Mouse (Mus musculus) lung, adult 2 months (tissue): ENCODE data around the gene Rnf130. TPM values are rescaled to one million over a fixed set of nuclear protein-coding genes. Genes with fewer than 3 reads are reported as not detected.
A peak's percentile ranks its signal among the peaks of the same experiment; 100 is the strongest.
"Not testable (repeated sequence)": the region's sequence is repeated elsewhere in the genome, so short reads cannot be mapped to it uniquely, and the experiment has no call there.

ENCODE experiments used
- DNase-seq: peaks from one replicate; pipeline ENCODE4 v3.0.0; 2022
- H3K4me1 ChIP-seq: fragments of 200-500 bp; 2 replicates; pipeline ENCODE4 v1.6.1; 2011; ENCODE audit warnings: low read length; ENCODE audit not compliant: control insufficient read depth, insufficient read depth
- H3K4me3 ChIP-seq: fragments of 200-500 bp; replicated peaks from 2 replicates; pipeline ENCODE3; 2011; ENCODE audit warnings: low read depth, mild to moderate bottlenecking, control low read depth, low read length; ENCODE audit errors: extremely low read depth
- CTCF ChIP-seq: fragments of 200-500 bp; IDR thresholded peaks from 2 replicates; pipeline ENCODE4 v1.5.1; 2011; ENCODE audit warnings: mild to moderate bottlenecking, low read length, control low read depth; ENCODE audit not compliant: insufficient read depth
- POLR2A ChIP-seq: fragments of 200-500 bp; IDR thresholded peaks from 2 replicates; pipeline ENCODE4 v1.6.1; 2011; ENCODE audit warnings: low read depth, mild to moderate bottlenecking, control low read depth, low read length, borderline replicate concordance; ENCODE audit errors: extremely low read depth
- WGBS: fragments of 180-500 bp; shearing (Covaris S2); methylation state at CpG from one replicate; pipeline ENCODE4 v1.1.7; 2018; 5-methylcytosine and 5-hydroxymethylcytosine counted together
- polyA plus RNA-seq: library from polyadenylated mRNA; depleted of rRNA; stranded (reverse); fragments of >200 nt; gene quantifications from 2 replicates; pipeline ENCODE4 v1.2.3, GENCODE M21; 2012

Gene Rnf130
- polyA plus RNA-seq, 1 experiment, result 38.9 TPM

- no peak for DNase-seq
Observed at GRCm38 (mm10) chr11:50098961-50099481, 73.9 kb downstream of the Rnf130 start.

GRCm38 (mm10) chr11:50099692-50100091 lies 74.5 kb downstream of the Rnf130 start:
- TF ChIP-seq CTCF, result no peak
- TF ChIP-seq POLR2A, result no peak
- H3K4me3 ChIP-seq, result no peak overlapping the region
- H3K4me1 ChIP-seq, result no peaks in the 10 kb centered on the region; the same call in 1 of the 2 replicates
- 43% methylated on average over 2 of the region's 2 CpGs for WGBS
- no peak for DNase-seq

More at GRCm38 (mm10) chr11:50098961-50099481, 73.9 kb downstream of the Rnf130 start:
- no peaks in the 10 kb centered on the region; the same call in 1 of the 2 replicates for H3K4me1 ChIP-seq
- no peak for TF ChIP-seq CTCF
- no peak for TF ChIP-seq POLR2A
- WGBS, result 60% methylated on average over 8 of the region's 8 CpGs
- H3K4me3 ChIP-seq, result no peak overlapping the region

- WGBS, result 72% methylated on average over 2 of the region's 2 CpGs
- Histone ChIP-seq H3K4me1 (no peaks in the 10 kb centered on the region; the same call in 1 of the 2 replicates), H3K4me3 (no peak overlapping the region)
- DNase-seq, result no peak
- TF ChIP-seq CTCF (no peak), POLR2A (no peak)
Observed at GRCm38 (mm10) chr11:50100548-50101307, 75.6 kb downstream of the Rnf130 start.

GRCm38 (mm10) chr11:50101962-50102361 lies 76.8 kb downstream of the Rnf130 start:
- DNase-seq, H3K4me1 ChIP-seq, H3K4me3 ChIP-seq: not testable (repeated sequence)
- WGBS, result 94% methylated on average over 4 of the region's 4 CpGs

GRCm38 (mm10) chr11:50104016-50104415 lies 78.9 kb downstream of the Rnf130 start:
- TF ChIP-seq POLR2A (no peak), CTCF (no peak)
- WGBS, result 88% methylated on average over 6 of the region's 6 CpGs
- H3K4me1 ChIP-seq, result peaks cover 2% of the 10 kb centered on the region; the same call in 1 of the 2 replicates
- no peak for DNase-seq
- H3K4me3 ChIP-seq, result no peak overlapping the region

GRCm38 (mm10) chr11:50105237-50105636 lies 80.1 kb downstream of the Rnf130 start:
- WGBS, result 77% methylated on average over 5 of the region's 5 CpGs
- no peak for TF ChIP-seq POLR2A
- TF ChIP-seq CTCF, result no peak
- Histone ChIP-seq H3K4me1 (0 out of 2 replicates have a peak, but pooled peaks cover 2% of the 10 kb centered on the region), H3K4me3 (no peak overlapping the region)
- DNase-seq, result no peak

GRCm38 (mm10) chr11:50106024-50106423 lies 80.9 kb downstream of the Rnf130 start:
- WGBS, result 67% methylated on average over 7 of the region's 7 CpGs
- Histone ChIP-seq H3K4me3 (no peak overlapping the region), H3K4me1 (0 out of 2 replicates have a peak, but pooled peaks cover 2% of the 10 kb centered on the region)
- no peak for TF ChIP-seq CTCF
- DNase-seq, result no peak

- Histone ChIP-seq H3K4me3 (no peak overlapping the region), H3K4me1 (0 out of 2 replicates have a peak, but pooled peaks cover 2% of the 10 kb centered on the region)
- TF ChIP-seq POLR2A, result no peak
- no peak for TF ChIP-seq CTCF
- 36% methylated on average over 8 of the region's 8 CpGs for WGBS
- DNase-seq, result no peak
Observed at GRCm38 (mm10) chr11:50108823-50109244, 83.7 kb downstream of the Rnf130 start.

- TF ChIP-seq CTCF (peak; percentile 95), POLR2A (no peak)
- no peak overlapping the region for H3K4me3 ChIP-seq
- peak; percentile 76 for DNase-seq
- no peaks in the 10 kb centered on the region for H3K4me1 ChIP-seq
- 20% methylated on average over 5 of the region's 5 CpGs for WGBS
Observed at GRCm38 (mm10) chr11:50114329-50114728, 89.2 kb downstream of the Rnf130 start.

- 90% methylated on average over 8 of the region's 8 CpGs for WGBS
- H3K4me3 ChIP-seq, result no peak overlapping the region
- TF ChIP-seq CTCF (no peak), POLR2A (no peak)
- no peaks in the 10 kb centered on the region for H3K4me1 ChIP-seq
- no peak for DNase-seq
Observed at GRCm38 (mm10) chr11:50122631-50123081, 97.5 kb downstream of the Rnf130 start.
